Mouse (Mus musculus) urinary bladder, postnatal 25 days (tissue): ENCODE measurements around the gene Mapt.

Experiments used
- DNase-seq: peaks from one replicate; pipeline ENCODE4 v3.0.0; 2022; ENCODE audit warnings: low spot score

Mapt gene

GRCm38 (mm10) chr11:104275765-104276164 lies 44.6 kb downstream of the Mapt start:
- DNase-seq = no peak

- DNase-seq = peak; percentile 54
These were observed 47.0 kb downstream of the Mapt start for GRCm38 (mm10) chr11:104278222-104278621.

GRCm38 (mm10) chr11:104279049-104279448 lies 47.9 kb downstream of the Mapt start:
- no peak for DNase-seq

GRCm38 (mm10) chr11:104279538-104279937 lies 48.3 kb downstream of the Mapt start:
- DNase-seq = no peak

- DNase-seq = no peak
These were observed 50.3 kb downstream of the Mapt start for GRCm38 (mm10) chr11:104281501-104281900.

- no peak for DNase-seq
These were observed 55.9 kb downstream of the Mapt start for GRCm38 (mm10) chr11:104287113-104287512.

GRCm38 (mm10) chr11:104288835-104289198 lies 57.6 kb downstream of the Mapt start:
- DNase-seq = no peak

GRCm38 (mm10) chr11:104289199-104290031 lies 58.2 kb downstream of the Mapt start:
- DNase-seq = peak; percentile 60

GRCm38 (mm10) chr11:104292443-104293220 lies 61.4 kb downstream of the Mapt start:
- no peak for DNase-seq

- DNase-seq = no peak
These were observed 62.1 kb downstream of the Mapt start for GRCm38 (mm10) chr11:104293241-104293640.

GRCm38 (mm10) chr11:104295145-104295544 lies 64.0 kb downstream of the Mapt start:
- DNase-seq = no peak

- no peak for DNase-seq
These were observed 64.5 kb downstream of the Mapt start for GRCm38 (mm10) chr11:104295656-104296055.

GRCm38 (mm10) chr11:104297671-104298070 lies 66.5 kb downstream of the Mapt start:
- DNase-seq = no peak

- DNase-seq = no peak
These were observed 71.4 kb downstream of the Mapt start for GRCm38 (mm10) chr11:104302628-104303027.

- DNase-seq = no peak
These were observed 72.1 kb downstream of the Mapt start for GRCm38 (mm10) chr11:104303088-104303960.

- no peak for DNase-seq
These were observed 74.5 kb downstream of the Mapt start for GRCm38 (mm10) chr11:104305711-104306110.

GRCm38 (mm10) chr11:104306483-104306882 lies 75.3 kb downstream of the Mapt start:
- no peak for DNase-seq

GRCm38 (mm10) chr11:104307136-104307535 lies 75.9 kb downstream of the Mapt start:
- DNase-seq = no peak

GRCm38 (mm10) chr11:104309377-104310225 lies 78.4 kb downstream of the Mapt start:
- DNase-seq = no peak

GRCm38 (mm10) chr11:104310226-104310887 lies 79.2 kb downstream of the Mapt start:
- no peak for DNase-seq

GRCm38 (mm10) chr11:104311643-104312042 lies 80.5 kb downstream of the Mapt start:
- DNase-seq = no peak
